Mouse (Mus musculus): ENCODE measurements around the gene Tnfsf8. TPM values are rescaled to one million over a fixed set of nuclear protein-coding genes. Genes with fewer than 3 reads are reported as not detected.

Tnfsf8 gene
- polyA plus RNA-seq, 1 experiment from 2014 or later = not detected

Other genes starting within 250 kb of the Tnfsf8 start
- gene Tex48, start 238.9 kb downstream of the Tnfsf8 start, polyA plus RNA-seq (2015; fragmentation: Nextera tagmentation; extraction: Ambion mirVana) = not detected in 2 replicates
- not detected in 2 replicates for gene Gm11214, start 198.0 kb downstream of the Tnfsf8 start, polyA plus RNA-seq (2015; fragmentation: Nextera tagmentation; extraction: Ambion mirVana)
- gene Tnfsf15, start 116.2 kb downstream of the Tnfsf8 start, polyA plus RNA-seq (2015; fragmentation: Nextera tagmentation; extraction: Ambion mirVana) = 0.09 and 0.14 TPM in 2 replicates
- gene Tnc, start 185.7 kb upstream of the Tnfsf8 start, polyA plus RNA-seq (2015; fragmentation: Nextera tagmentation; extraction: Ambion mirVana) = 2.5 and 3.2 TPM in 2 replicates

Data from liver, embryonic 15.5 days (tissue).